Mouse (Mus musculus): ENCODE data around the gene 4430402I18Rik.

4430402I18Rik gene

DNA sequence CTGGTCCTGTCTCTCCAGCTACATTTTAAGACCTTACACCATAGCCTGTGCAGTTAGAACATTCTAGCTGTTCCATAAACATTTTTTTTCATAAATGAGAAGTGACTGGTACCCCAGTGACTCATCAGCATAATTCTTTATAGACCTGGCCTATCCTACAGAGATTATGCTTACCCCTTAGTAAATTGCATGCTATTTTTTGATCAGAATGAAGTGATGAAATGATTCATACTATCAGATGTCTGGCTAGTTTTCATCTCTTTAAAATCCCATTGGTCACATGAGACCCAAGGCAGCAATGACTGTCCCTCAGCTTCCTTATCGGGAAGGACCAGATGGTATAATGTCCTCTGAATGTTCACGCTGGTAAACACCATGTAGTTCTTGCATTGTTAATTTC lies 66.8 kb downstream of the 4430402I18Rik start:
- DNase-seq (ENCODE audit: low spot score in 2 of 2), result no peak

DNA sequence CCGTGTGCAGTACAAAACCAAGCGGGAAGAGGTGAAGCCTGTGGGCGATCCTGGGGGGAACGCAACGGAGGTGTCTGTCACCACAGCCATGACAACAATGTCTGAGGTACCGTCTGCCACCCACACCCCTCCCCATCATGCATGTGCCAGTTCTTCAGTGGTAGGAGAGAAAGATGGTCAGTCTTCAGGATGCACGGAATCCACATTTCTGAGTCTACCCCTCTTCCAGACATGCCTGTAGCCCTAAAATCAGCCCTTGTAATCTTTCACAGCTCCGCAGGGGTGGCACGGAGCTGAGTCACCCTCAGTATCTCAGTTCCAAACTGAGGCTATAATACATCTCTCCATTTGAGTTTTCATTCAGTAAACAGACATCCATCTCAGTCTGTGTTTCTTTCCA lies 70.1 kb downstream of the 4430402I18Rik start:
- DNase-seq (ENCODE audit: low spot score in 2 of 2), result no peak

DNA sequence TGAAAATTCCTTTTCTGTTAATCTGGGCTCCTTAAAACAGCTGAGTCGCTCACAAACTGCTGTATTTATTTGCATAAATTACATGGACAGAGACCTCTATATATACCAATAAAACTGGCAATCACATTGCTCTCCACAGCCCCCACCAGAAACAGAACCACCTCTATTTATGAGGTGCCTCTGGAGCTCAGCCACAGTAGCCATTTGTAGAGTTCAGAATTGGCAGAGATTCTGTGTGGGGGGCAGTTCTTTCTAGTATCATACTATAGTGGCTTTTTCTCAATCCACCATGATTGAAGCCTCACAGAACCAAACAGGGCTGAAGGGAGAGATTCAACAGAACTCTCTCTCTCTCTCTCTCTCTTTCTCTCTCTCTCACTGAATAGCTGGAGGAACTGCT lies 71.0 kb downstream of the 4430402I18Rik start:
- DNase-seq (ENCODE audit: low spot score in 2 of 2), result no peak

DNA sequence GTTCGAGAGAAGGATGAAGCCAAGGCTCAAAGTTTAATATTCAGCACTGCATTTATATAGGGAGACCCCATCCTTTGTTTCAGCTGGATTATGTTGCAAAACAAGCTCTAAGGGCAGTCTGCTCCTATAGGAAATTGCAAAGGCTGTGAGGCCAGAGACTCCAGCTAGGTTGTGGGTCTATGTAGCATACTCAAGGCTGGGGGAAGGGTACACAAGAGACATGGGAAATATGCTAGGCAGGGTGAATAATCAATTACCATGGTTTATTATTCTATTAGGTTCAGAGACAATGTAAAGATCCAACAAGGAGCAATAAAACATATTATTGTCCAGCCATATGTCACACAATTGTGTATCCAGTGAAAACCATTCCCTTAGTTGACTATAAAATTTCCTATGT lies 75.7 kb downstream of the 4430402I18Rik start:
- DNase-seq (ENCODE audit: low spot score in 2 of 2), result no peak

DNA sequence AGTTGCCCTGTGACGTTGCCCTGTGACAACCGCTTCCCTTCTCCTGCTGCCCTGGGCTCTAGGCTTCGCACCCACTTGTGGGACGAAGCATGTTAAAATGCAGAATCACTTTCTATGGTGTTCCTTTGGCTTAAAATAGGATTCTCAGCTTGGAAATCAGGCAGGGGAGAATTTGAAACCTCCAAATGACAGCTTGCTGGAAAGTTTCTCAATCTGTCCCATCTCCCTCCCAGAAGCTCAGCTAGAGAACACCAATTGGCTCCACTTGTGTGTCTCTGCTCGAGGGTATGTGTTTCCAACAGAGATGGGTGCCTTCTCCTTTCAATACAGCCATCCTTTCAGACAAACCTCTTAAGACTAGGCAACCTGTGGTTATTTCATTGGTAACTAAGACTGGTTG lies 76.4 kb downstream of the 4430402I18Rik start:
- no peak for DNase-seq (ENCODE audit: low spot score in 2 of 2)

DNA sequence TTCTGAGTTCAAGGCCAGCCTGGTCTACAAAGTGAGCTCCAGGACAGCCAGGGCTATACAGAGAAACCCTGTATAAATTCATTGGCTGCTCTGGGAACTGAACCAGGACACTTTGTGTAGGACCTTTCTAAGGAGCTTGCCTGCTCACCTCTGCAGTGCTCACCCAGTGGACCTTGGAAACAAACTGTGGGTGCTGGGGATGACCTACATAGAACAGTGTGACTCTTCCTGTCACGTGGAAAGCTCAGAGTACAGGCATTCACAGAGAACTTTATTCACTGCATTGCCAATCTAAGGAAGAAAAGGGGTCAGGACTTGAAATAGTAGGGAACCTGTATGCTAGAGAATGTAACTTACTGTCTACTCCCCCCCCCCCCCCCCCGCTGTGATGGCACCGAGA lies 78.3 kb downstream of the 4430402I18Rik start:
- no peak for DNase-seq (ENCODE audit: low spot score in 2 of 2)

DNA sequence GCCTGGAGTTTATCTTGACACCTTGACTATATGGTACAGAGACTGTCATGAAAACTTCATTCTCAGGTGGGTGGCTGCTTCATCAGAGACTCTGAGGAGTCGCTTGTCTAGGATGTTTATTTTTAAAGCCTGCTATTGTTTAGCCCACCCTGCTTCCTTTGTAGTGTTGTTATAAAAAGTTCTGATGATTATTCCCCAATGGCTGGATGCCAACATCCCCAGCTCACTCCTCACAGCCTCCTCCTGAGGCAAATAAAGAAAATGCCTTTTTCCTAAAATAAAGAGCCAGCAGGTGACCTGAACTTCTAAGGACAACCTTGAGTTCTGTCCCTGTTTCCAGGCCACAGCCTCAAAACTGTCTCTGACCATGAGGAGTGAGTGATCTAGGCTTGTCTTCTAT lies 79.1 kb downstream of the 4430402I18Rik start:
- no peak for DNase-seq (ENCODE audit: low spot score in 2 of 2)

DNA sequence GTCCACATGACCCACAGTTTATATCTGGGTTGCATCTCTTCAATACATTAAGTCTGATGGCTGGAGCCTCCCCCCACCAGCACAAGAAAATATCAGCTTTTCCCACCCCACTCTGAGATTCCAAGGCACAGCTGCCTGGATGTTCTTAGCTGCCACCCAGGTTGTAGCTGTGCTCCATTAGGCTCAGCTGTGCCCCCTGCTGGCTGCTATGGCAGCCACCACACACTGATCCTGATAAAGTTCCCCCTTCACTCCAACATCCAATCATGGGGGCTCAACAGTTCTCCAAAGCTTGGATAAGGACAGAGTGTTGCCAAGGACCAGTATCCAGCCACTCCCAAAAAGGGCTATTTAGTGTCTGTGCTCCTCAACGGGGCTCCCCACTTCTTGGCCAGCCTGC lies 84.5 kb downstream of the 4430402I18Rik start:
- DNase-seq (ENCODE audit: low spot score in 2 of 2), result no peak

DNA sequence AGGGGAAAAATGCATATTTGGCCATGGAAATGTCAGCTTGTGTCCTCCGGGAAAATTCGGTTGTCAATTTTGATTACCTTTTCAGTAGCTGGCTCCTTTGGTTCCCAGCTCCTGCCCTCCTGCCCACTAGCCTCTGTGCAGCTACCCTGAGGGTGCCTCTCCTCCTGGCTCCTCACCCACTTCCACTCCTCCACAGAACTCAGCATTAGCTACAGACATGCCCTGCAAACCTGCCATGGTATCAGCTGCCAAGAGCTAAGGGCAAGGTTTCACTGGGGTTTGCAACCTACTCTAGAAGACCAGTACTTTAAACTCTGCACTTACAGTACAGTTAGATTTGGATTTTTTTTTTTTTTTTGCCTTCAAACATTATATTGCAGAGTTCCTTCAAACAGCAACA lies 88.1 kb downstream of the 4430402I18Rik start:
- no peak for DNase-seq (ENCODE audit: low spot score in 2 of 2)

DNA sequence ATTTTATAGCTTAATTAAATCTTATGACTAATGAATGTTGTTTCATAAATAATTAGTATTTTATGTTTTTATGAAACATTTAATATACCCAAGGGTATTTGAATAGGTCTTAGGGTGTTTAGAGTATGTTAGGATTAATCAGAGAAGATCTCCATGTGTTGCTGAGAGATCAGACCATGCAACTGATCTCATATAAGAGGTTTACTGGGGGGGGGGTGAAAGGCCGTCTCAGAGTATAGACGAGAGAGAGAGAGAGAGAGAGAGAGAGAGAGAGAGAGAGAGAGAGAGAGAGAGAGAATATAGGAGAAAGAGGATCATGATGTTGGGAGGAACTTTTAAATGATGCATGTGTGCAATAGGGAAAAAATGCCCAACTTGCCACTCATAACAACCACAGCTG lies 97.2 kb downstream of the 4430402I18Rik start:
- no peak for DNase-seq (ENCODE audit: low spot score in 2 of 2)

DNA sequence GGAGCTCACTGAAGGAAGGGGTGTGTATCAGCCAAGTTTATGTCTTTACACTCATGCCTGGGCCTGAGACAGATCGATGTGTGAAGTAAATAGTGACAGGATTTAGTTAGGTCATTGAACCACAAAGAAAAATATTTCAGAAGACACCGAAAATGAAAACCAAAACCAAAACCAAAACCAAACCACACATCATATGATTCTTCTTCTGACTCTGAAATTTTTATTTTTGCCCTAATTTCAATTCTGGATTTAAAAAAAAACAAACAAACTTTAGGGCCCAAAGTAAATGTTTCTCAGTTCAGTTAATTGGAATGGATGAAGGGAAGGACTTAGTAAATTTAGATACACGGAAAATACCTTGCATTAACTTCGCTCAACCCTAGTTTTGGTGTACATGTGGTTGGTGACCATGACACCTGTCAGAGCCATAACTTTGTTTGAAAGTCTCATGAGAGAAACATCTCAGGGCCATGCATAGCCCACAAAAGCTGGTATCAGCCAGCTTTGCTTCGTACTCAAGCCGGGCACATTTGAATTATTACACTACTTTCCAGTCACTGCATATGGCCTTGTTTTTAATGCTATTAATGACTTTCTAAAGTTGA lies 98.2 kb downstream of the 4430402I18Rik start:
- DNase-seq (ENCODE audit: low spot score in 2 of 2), result no peak

DNA sequence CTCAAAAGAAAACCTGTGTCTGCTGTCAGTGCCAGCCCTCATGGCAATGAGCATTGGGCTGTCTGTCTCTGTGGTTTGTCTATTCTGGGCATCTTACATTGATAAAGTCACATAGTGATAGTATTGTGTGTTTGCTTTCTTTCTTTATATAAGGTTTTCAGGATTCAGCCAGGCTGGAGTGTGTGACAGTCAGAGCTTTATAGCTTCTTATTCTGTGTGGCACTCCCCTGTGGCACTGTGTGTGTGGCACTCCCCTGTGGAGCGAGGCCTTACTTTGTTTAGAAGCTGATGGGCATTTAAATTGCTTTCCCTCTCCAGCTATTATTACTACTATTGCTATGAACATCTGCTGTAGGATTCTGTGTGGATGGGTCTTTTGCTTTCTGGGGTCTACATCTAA lies 102.1 kb downstream of the 4430402I18Rik start:
- DNase-seq (ENCODE audit: low spot score in 2 of 2), result no peak

DNA sequence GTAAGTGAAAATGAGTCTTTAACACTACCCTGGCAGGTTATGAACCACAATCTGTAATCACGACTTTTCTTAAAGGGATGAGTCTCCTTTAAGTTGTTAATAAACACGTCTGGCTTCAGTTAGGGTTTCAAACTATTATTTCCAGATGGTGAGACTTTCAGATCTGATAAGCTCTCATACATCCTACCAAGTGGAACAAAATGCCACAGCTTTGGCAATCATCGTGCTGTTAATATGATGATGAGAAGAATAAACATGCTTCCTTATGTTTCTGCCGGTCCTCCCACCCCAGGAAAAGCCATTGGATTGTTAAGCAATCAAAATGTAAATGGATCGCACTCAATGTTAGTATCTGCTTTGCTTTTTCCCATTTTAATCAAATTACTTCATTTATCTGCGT lies 102.6 kb downstream of the 4430402I18Rik start:
- no peak for DNase-seq (ENCODE audit: low spot score in 2 of 2)

DNA sequence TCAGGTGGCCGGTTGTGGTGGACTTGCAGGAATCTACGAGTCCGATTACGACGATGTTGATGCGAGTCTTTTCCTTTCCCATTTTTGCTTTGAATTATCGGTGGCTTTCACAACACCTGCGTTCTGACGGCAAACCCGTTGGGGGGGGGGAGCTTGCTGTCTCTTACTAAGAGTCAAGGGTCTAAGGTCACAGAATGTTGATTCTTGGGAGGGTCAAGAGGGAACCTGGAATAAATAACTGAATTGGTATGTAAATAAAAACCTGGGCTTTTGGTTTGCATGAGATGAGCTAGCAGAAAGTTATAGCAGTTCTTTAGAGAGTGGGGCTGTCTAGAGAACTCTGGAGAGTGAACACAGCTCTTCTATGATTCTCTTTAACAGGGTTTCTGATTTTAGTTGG lies 104.0 kb downstream of the 4430402I18Rik start:
- DNase-seq (ENCODE audit: low spot score in 2 of 2), result no peak

DNA sequence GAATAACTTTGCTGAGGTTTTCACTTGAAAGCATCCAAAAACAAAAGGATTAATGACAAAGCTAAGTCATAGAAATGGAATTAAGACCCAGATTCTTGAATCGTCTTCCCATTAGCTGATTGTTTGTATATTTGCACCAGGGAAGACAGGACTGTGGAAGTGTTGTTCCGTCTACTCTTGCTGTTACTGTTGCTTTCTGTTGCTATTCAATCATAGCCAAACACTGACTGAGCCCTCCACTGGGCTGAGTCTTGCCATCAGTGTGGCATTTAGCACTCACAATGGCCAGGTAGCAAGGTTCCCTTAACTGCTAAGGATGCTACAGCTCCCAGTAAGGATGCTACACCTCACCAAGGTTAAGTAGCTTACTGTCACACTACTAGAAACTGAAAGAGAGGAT lies 107.4 kb downstream of the 4430402I18Rik start:
- no peak for DNase-seq (ENCODE audit: low spot score in 2 of 2)

DNA sequence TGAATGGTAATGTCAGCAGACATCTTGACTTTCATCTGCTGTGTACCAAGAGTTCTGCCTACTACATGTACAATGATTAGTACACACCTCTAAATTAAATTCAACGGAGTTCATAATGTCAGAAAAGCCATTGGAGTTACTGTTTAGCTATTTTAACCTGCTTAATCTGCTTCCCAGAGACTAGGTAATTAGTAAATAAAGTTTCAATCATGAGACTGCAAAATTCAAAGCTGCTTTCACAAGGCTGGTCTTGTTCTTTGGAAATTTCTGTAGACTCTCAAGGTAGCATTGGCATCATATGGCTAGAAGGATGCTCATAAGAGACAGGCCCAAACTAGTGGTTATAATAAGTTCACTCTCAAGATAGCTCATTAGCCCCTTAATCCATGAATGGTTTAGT lies 112.8 kb downstream of the 4430402I18Rik start:
- DNase-seq (ENCODE audit: low spot score in 2 of 2), result no peak

DNA sequence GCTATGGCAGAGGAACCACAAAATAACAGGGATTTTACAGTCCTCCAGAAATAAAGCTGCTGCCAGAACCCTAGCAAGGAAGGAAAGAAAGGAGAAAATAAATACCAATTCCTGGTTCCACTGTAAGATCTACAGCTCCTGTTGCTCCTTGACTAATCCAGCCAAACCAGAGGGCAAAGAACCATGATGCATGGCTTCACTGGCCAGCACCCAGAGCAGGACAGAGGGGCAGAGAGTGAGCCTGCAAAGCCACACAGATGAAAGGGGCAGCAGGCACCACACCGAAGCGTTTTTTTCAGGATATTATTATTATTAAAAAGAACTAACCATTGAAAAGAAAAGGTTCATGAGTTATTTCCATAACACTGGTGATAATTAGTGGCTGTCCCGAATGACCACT lies 115.6 kb downstream of the 4430402I18Rik start:
- DNase-seq (ENCODE audit: low spot score in 2 of 2), result no peak

DNA sequence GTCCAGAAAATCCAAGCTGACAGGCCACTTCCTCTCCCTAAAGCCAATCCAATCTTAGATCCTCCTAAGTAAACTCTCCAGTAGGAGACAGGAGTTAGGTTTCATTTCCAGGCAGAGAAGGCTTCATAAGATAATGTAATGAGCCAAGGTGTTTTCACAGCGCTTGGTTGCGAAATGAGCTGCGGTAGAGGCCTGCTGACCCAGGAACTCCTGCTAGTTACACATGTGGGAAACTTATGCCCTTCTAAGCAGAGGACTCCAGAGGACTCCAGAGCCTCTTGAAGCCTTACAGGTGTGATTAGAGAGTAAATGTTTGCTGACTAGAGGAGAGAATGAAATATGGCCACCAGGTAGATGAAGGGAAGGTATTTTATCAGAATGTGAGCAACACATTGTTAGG lies 117.1 kb downstream of the 4430402I18Rik start:
- no peak for DNase-seq (ENCODE audit: low spot score in 2 of 2)

DNA sequence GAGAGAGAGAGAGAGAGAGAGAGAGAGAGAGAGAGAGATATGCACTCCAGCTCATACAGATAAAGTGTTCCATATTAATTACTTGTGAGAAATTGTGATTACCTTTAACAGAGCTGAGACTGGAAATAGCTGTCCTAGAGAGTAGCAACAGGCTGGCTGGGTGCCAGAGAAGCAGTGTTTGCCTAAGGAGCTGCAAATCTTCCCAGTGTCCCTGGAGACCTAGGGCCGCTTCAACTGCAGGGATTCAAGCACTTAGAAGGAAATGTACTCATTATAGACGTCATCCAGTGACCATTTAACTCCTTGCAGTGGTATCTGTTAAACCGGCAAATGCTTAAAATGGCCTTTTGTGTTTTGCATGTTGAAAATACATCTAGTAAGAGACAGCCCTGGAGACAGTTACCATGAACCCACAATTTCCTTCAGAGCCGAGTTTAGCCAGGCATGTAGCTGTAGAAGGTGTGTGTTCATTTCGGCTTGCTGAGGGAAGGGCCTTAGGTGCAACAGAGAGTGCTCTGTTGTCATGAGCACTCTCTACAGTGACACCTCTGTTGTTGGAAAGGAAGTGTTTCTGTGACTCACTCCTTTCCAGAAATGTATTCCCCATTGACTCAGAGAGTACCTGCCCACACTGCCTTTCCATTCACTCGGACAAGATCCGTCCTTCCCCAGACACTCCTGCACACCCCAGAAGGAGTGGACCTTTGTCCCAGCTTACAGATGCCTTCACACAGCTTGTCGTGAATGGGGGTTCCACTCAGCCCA lies 122.5 kb downstream of the 4430402I18Rik start:
- no peak for DNase-seq (ENCODE audit: low spot score in 2 of 2)
